Mouse (Mus musculus): ENCODE data around the gene Pdhx. TPM values are rescaled to one million over a fixed set of nuclear protein-coding genes. Genes with fewer than 3 reads are reported as not detected.

Pdhx gene
- 7.2 and 15.1 TPM in 2 replicates for total RNA-seq (2015; ENCODE audit: low replicate concordance)
- 14.0 and 16.6 TPM in 2 replicates for total RNA-seq (2017; ENCODE audit: low replicate concordance)

GRCm38 (mm10) chr2:103073219-103073982, at the start of gene Pdhx, which contains the start of gene Apip:
Pdhx (minus strand) TSS chr2:103073513.
Apip (plus strand) TSS chr2:103073675.
- ATAC-seq (replicated peaks; ENCODE audit: low FRiP score, poor library complexity, severe bottlenecking) = peak; percentile 93

GRCm38 (mm10) chr2:103119197-103119854, 46.0 kb upstream of the Pdhx start:
- peak; percentile 93 for ATAC-seq (replicated peaks; ENCODE audit: low FRiP score, poor library complexity, severe bottlenecking)

- peak; percentile 78 for ATAC-seq (replicated peaks; ENCODE audit: low FRiP score, poor library complexity, severe bottlenecking)
Measured at GRCm38 (mm10) chr2:103118324-103119196, 45.2 kb upstream of the Pdhx start.

- ATAC-seq (replicated peaks; ENCODE audit: low FRiP score, poor library complexity, severe bottlenecking) = no peak
Measured at GRCm38 (mm10) chr2:103117212-103117611, 43.9 kb upstream of the Pdhx start.

- ATAC-seq (replicated peaks; ENCODE audit: low FRiP score, poor library complexity, severe bottlenecking) = no peak
Measured at GRCm38 (mm10) chr2:103111669-103112068, 38.4 kb upstream of the Pdhx start.

- ATAC-seq (replicated peaks; ENCODE audit: low FRiP score, poor library complexity, severe bottlenecking) = peak; percentile 63; the same call in 1 of the 2 replicates
Measured at GRCm38 (mm10) chr2:103106172-103106571, 32.9 kb upstream of the Pdhx start.

GRCm38 (mm10) chr2:103102595-103102994, 29.3 kb upstream of the Pdhx start:
- no peak for ATAC-seq (replicated peaks; ENCODE audit: low FRiP score, poor library complexity, severe bottlenecking)

GRCm38 (mm10) chr2:103089521-103089920, 16.2 kb upstream of the Pdhx start:
- ATAC-seq (replicated peaks; ENCODE audit: low FRiP score, poor library complexity, severe bottlenecking) = no peak

- ATAC-seq (replicated peaks; ENCODE audit: low FRiP score, poor library complexity, severe bottlenecking) = no peak
Measured at GRCm38 (mm10) chr2:103088099-103088498, 14.8 kb upstream of the Pdhx start.

- ATAC-seq (replicated peaks; ENCODE audit: low FRiP score, poor library complexity, severe bottlenecking) = peak; percentile 55; the same call in 1 of the 2 replicates
Measured at GRCm38 (mm10) chr2:103086432-103086831, 13.1 kb upstream of the Pdhx start.

- no peak for ATAC-seq (replicated peaks; ENCODE audit: low FRiP score, poor library complexity, severe bottlenecking)
Measured at GRCm38 (mm10) chr2:103085633-103086032, 12.3 kb upstream of the Pdhx start.

- ATAC-seq (replicated peaks; ENCODE audit: low FRiP score, poor library complexity, severe bottlenecking) = peak; percentile 70
Measured at GRCm38 (mm10) chr2:103084451-103084850, 11.1 kb upstream of the Pdhx start.

GRCm38 (mm10) chr2:103082853-103083252, 9.5 kb upstream of the Pdhx start:
- ATAC-seq (replicated peaks; ENCODE audit: low FRiP score, poor library complexity, severe bottlenecking) = no peak

GRCm38 (mm10) chr2:103081706-103082105, 8.4 kb upstream of the Pdhx start:
- no peak for ATAC-seq (replicated peaks; ENCODE audit: low FRiP score, poor library complexity, severe bottlenecking)

- no peak for ATAC-seq (replicated peaks; ENCODE audit: low FRiP score, poor library complexity, severe bottlenecking)
Measured at GRCm38 (mm10) chr2:103081117-103081516, 7.8 kb upstream of the Pdhx start.

GRCm38 (mm10) chr2:103070586-103070985, 2.7 kb downstream of the Pdhx start:
- no peak for ATAC-seq (replicated peaks; ENCODE audit: low FRiP score, poor library complexity, severe bottlenecking)

- no peak for ATAC-seq (replicated peaks; ENCODE audit: low FRiP score, poor library complexity, severe bottlenecking)
Measured at GRCm38 (mm10) chr2:103069752-103070405, 3.4 kb downstream of the Pdhx start.

- ATAC-seq (replicated peaks; ENCODE audit: low FRiP score, poor library complexity, severe bottlenecking) = no peak
Measured at GRCm38 (mm10) chr2:103068602-103069001, 4.7 kb downstream of the Pdhx start.

GRCm38 (mm10) chr2:103067552-103068207, 5.6 kb downstream of the Pdhx start:
- ATAC-seq (replicated peaks; ENCODE audit: low FRiP score, poor library complexity, severe bottlenecking) = no peak
